Mouse (Mus musculus) gastrocnemius, postnatal 14 days (tissue): ENCODE results near the gene Ccs. TPM values are rescaled to one million over a fixed set of nuclear protein-coding genes. Genes with fewer than 3 reads are reported as not detected.
"Not testable (repeated sequence)": the region's sequence is repeated elsewhere in the genome, so short reads cannot be mapped to it uniquely, and the experiment has no call there.

Experiments used
- DNase-seq: peaks from one replicate; pipeline ENCODE4 v3.0.0; 2021; ENCODE audit warnings: mixed read lengths
- intact Hi-C: fragments of 180-260 bp; cut with DNase I; formaldehyde crosslinking; loops from one replicate; pipeline ENCODE4 v1.15.1; 2025; ENCODE audit warnings: low total_unique reads
- long read RNA-seq, 2 experiments: library from polyadenylated mRNA; stranded (forward); transcript quantifications; one replicate each; pipeline ENCODE4 v2.0.0; 2021
- total RNA-seq, 2 experiments: library from RNA; stranded (reverse); gene quantifications; 2 replicates each; pipeline ENCODE4 v1.2.3; 2021

Ccs gene
- 10 to 100 TPM; 31.4 to 34.1 TPM for total RNA-seq
- long read RNA-seq, experiment 1, transcript Ccs-201 (8 exons, 1,067 nt) = major isoform, 18 of 20 reads
- long read RNA-seq, experiment 1, partial matches to known transcripts = 1 of 20 reads
- long read RNA-seq, experiment 1, other reads (novel, unspliced or antisense) = 0 of 20 reads
- long read RNA-seq, experiment 2, transcript Ccs-201 (8 exons, 1,067 nt) = major isoform, 19 of 22 reads
- long read RNA-seq, experiment 2, partial matches to known transcripts = 0 of 22 reads
- long read RNA-seq, experiment 2, other reads (novel, unspliced or antisense) = 2 of 22 reads

DNA sequence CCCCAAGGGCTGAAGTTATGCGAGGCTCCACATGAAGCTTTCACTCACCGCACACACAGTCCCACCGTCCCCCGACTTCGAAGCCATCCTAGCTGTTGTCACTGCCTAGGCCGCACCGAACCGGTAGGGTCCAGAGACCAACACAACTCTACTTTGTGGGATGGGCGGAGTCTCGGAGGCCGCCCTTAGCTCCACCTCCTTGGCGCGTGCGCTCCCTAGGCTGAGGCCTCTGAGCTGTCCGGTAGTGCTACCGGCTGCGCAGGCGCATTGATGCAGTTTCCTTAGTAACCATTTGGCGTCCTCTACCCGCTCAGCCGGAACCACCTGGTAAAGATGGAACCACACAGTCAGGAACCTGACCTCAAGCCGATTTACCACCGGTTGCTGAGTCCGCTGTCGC is at the start of gene Ccs, which contains the start of gene Ccdc87:
Gene Ccs, minus strand, starts transcription at position 184 of the 400 bp plus-strand sequence.
Gene Ccdc87, plus strand, starts transcription at position 218 of the 400 bp plus-strand sequence.
- peak; percentile 98 for DNase-seq
- intact Hi-C loops = no loop called here

DNA sequence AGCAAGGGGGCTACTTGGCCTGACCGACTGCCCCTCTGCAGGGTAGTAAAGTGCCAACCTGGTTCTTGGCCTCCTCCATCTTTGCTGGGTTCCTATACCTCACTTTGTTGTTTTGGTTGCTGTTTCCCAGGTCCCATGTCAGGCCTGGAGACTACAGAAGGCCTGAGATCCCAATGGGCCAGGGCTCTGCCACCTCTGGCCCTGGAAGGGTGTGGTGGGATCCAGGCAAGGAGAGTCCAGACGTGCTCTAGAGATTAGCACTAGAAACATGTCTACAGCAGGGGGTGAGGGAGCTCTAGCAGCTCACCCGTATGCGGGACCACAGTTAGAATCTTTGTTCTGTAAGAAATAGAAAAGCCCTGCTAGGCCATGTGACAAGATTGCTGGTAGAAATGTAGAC is 44.8 kb upstream of the Ccs start:
- intact Hi-C loops = no loop called here
- no peak for DNase-seq

GRCm38 (mm10) chr19:4879324-4879703 is 40.2 kb upstream of the Ccs start:
- intact Hi-C loops = no loop called here
- no peak for DNase-seq

GRCm38 (mm10) chr19:4878405-4879323 is 39.5 kb upstream of the Ccs start, which contains the start of gene Zdhhc24:
Gene Zdhhc24 (plus strand): TSS chr19:4878668.
- peak; percentile 94 for DNase-seq
- intact Hi-C loops = no loop called here

DNA sequence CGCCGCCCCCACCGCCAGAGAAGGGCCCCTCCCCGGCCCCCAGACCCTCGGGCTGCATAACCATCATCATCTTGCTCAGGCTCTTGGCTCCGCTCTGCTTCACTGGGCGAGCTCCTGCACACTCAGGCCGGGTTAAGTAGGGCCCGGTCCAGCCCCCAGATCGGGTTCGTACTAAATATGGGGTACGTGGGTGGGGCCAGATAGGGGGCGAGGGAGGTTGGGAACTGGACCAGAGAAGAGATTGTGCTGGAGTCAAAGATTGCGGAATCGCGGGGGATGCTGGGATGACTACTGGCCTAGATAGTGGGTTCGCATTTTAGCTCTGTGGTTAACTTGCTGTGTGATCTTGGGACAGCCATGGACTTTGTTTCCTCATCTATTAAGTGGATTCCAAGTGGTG is 38.7 kb upstream of the Ccs start, which contains the start of gene Actn3:
Gene Actn3, minus strand, starts transcription at position 125 of the 400 bp plus-strand sequence.
- intact Hi-C loops = no loop called here
- peak; percentile 74 for DNase-seq

DNA sequence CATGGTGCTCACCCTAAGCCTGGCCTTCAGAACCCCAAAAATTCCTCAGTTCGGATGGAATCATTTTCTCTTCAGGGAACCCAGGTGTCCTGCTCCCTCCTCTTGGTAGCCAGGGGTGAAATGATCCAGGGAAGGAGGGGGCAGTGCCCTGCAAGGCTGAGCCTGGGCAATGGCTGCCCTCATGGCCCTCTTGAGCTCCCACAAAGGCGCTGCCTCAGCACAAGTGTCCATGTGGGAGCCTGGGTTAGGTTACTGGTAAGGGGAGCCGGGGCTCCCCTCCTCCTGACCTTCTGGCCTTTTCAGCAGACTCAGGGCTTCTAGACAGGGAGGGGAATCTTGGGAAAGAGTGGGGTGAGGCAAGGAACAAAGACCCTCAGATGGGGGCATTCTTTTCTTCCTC is 37.6 kb upstream of the Ccs start:
- DNase-seq = peak; percentile 63
- intact Hi-C loops = no loop called here

DNA sequence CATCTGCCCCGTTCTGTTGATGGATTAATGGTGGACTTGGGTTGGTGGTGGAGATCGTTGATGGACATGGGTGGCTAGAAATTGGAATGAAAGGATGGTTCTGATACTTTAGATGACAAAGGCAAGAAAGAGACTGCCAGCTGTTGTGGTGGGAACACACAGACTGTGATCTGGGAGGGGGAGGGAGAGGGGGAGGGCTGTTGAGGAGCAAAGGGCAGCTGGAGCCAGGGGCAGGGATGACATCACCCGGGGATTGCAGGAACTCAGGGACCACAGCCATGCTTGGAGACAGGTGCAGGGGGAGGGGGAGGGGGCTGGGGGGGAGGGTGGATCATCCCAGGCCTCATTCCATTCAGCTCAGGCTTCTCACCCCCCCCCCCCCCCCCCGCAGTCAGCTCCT is 37.1 kb upstream of the Ccs start:
- intact Hi-C loops = no loop called here
- DNase-seq = peak; percentile 59

DNA sequence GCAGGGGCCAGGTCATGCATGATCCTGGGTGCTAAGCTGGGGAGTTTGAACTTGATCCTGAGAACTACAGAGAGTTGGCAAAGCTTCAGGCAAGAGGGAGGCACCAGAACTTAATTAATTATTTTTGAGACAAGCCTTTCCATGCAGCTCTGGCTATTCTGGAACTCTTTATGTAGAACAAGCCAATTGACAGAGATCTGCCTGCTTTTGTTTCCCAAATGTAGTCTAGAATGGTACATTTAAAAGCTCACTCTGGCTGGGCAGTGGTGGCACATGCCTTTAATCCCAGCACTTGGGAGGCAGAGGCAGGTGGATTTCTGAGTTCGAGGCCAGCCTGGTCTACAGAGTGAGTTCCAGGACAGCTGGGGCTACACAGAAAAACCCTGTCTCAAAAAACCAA is 35.5 kb upstream of the Ccs start:
- intact Hi-C loops, DNase-seq: not testable (repeated sequence)

DNA sequence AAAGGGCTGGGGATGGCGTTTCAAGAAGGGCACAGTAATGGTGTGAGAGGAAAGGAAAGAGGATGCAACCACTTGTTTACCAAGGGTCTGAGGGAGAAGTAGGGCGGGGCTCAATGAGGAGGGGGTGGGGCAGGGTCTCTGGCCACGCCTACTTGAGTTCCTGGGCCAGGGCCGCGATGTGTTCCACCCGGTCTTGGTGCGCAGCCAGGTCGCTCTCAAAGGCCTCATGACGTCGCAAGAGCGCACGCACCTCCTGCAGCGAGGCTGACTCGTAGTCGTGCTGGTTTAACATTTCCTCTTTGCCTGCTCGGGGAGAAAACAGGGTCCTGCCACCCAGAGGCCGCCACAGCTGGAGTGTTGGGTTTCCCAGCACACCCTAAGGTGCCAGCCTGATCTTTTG is 26.0 kb upstream of the Ccs start:
- DNase-seq = peak; percentile 46
- intact Hi-C loops = no loop called here

- intact Hi-C loops = no loop called here
- DNase-seq = no peak
Measured at GRCm38 (mm10) chr19:4863048-4863447, 23.9 kb upstream of the Ccs start.

GRCm38 (mm10) chr19:4859081-4859480 is 19.9 kb upstream of the Ccs start:
- DNase-seq = no peak
- intact Hi-C loops = no loop called here

GRCm38 (mm10) chr19:4855951-4856350 is 16.8 kb upstream of the Ccs start:
- no peak for DNase-seq
- intact Hi-C loops = no loop called here

GRCm38 (mm10) chr19:4855470-4855820 is 16.3 kb upstream of the Ccs start:
- no peak for DNase-seq
- intact Hi-C loops = no loop called here

- intact Hi-C loops = no loop called here
- peak; percentile 94 for DNase-seq
Measured at GRCm38 (mm10) chr19:4854552-4855469, 15.7 kb upstream of the Ccs start, which contains the start of gene Ctsf. Gene Ctsf (plus strand): TSS chr19:4855130.

- DNase-seq = no peak
- intact Hi-C loops = no loop called here
Measured at GRCm38 (mm10) chr19:4850281-4850680, 11.1 kb upstream of the Ccs start.

DNA sequence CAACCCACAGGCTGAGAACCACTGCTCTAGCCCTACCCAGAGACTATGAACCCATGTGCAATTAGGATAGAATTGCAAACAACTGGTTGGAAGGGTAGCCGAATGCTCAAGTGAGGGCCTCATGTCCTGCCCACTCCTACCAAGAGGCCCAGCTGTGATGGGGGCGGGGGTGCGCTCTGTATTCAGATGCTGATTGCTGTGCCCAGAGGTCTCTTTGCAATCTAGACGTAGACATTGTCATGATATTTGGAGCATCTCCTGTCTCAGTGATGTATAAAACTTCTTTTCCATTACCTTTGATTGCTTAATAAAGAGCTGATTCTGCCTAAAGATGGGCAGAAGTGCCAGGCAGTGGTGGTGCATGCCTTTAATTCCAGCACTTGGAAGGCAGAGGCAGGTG is 10.7 kb upstream of the Ccs start:
- intact Hi-C loops = loop anchor here (10.0 kb wide), 1 partner anchor 225 kb away; the partner anchor contains the start of gene Rce1
- DNase-seq = no peak

- DNase-seq = no peak
- intact Hi-C loops = loop anchor here (2.0 to 10.0 kb wide), 2 partner anchors 93 to 223 kb away; partner anchors contain the start of gene Rce1
Measured at GRCm38 (mm10) chr19:4847490-4847889, 8.4 kb upstream of the Ccs start.

GRCm38 (mm10) chr19:4845846-4846245 is 6.7 kb upstream of the Ccs start:
- intact Hi-C loops = loop anchor here (2.0 to 10.0 kb wide), 2 partner anchors 91 to 221 kb away; partner anchors contain the start of gene Rce1
- DNase-seq = no peak

- intact Hi-C loops = loop anchor here (10.0 kb wide), 1 partner anchor 218 kb away; the partner anchor contains the start of gene Rce1
- no peak for DNase-seq
Measured at GRCm38 (mm10) chr19:4842611-4843010, 3.5 kb upstream of the Ccs start.
